Mouse (Mus musculus): Measurements from ENCODE around the gene Slc26a10. TPM values are rescaled to one million over a fixed set of nuclear protein-coding genes. Genes with fewer than 3 reads are reported as not detected.
"Not testable (repeated sequence)": the region's sequence is repeated elsewhere in the genome, so short reads cannot be mapped to it uniquely, and the experiment has no call there.

Gene Slc26a10
- polyA plus RNA-seq, 1 experiment from 2014 or later: 0.91 TPM

DNA sequence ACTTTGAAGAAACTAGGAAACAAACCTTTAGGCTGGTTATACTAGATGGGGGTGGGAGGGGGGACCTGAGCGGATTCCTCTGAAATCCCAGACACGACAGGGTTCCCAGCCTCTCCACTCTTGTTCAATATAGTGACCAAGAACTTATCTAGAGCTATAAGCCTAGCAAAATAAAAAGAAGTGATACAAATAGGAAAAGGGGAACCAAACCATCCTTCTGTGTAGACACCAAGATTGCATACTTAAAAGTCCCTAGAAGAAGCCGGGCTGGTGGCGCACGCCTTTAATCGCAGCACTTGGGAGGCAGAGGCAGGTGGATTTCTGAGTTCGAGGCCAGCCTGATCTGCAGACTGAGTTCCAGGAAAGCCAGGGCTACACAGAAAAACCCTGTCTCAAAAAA lies 27.1 kb downstream of the Slc26a10 start:
- Histone ChIP-seq H3K4me2 (no peak overlapping the region), H3K27me3 (no peaks in the 10 kb centered on the region), H3K9me3 (no peaks in the 10 kb centered on the region), H3K27ac (replicated peaks) (no peak overlapping the region), H3K4me3 (no peak overlapping the region), H3K4me1 (replicated peaks) (no peaks in the 10 kb centered on the region), H3K9ac (no peak overlapping the region), H3K36me3 (no peaks in the 10 kb centered on the region)
- 96% methylated on average over 7 of the region's 7 CpGs for WGBS
- ATAC-seq (ENCODE audit: low FRiP score, low read depth): no peak

DNA sequence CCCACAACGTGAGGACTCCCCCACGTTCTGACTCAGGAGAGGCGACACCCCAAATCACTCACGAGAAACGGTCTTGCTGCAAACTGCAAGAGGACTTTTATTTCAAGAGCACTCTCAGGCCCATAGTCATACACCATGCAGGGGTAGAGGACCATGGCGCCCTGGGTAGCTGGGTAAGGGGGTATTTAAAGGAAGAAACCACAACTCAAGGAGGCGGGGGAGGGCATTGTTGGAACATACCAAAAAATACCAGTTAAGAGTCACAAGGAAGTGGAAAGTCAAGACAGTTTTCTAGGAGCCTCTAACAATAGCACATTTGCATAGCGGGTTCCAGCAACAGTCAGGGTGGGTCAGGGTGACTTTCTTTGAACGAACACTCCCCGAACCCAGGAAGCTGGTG lies 27.9 kb downstream of the Slc26a10 start:
- WGBS: 89% methylated on average over 10 of the region's 10 CpGs
- not testable (repeated sequence) for H3K36me3 ChIP-seq; H3K27me3 ChIP-seq; H3K4me1 ChIP-seq (replicated peaks); H3K4me2 ChIP-seq; H3K9ac ChIP-seq; H3K9me3 ChIP-seq; ATAC-seq (ENCODE audit: low FRiP score, low read depth); H3K4me3 ChIP-seq; H3K27ac ChIP-seq (replicated peaks)

DNA sequence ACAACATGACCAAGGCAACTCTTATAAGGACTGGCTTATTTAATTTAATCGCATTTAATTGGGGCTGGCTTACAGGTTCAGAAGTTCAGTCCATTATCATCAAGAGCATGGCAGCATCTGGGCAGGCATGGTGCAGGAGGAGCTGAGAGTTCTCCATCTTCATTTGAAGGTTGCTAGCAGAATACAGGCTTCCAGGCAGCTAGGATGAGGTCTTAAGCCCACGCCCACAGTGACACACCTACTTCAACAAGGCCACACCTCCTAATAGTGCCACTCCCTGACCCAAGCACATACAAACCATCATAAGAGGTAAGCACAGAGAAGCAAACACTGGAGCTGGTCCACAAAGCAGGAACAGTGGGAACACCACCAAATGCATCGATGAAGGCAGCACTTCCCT lies 29.2 kb downstream of the Slc26a10 start:
- not testable (repeated sequence) for H3K9ac ChIP-seq; H3K9me3 ChIP-seq; H3K4me2 ChIP-seq; H3K36me3 ChIP-seq; H3K27ac ChIP-seq (replicated peaks); H3K27me3 ChIP-seq; H3K4me1 ChIP-seq (replicated peaks); ATAC-seq (ENCODE audit: low FRiP score, low read depth); H3K4me3 ChIP-seq
- WGBS: 91% methylated on average over 3 of the region's 3 CpGs

DNA sequence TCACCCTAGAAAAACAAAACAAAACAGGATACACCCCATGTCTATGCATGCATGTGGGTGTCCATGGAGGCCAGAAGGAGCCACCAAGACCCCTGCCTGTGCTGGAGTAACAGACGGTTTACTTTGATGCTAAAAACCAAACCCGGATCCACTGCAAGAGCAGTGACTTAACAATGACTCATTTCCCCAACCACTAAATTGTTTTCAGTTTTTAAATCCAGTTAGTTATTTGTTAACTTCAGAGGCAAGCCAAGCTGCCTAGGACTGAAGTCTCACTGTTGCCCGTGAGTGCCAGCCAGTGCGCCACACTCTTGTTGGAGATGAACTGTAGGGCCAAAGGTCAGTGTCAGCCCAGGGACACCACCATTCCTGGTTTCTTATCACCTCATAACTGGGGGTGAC lies 30.0 kb downstream of the Slc26a10 start:
- Histone ChIP-seq H3K9ac (no peak overlapping the region), H3K4me2 (no peak overlapping the region), H3K4me1 (replicated peaks) (no peaks in the 10 kb centered on the region), H3K27me3 (no peaks in the 10 kb centered on the region), H3K36me3 (no peaks in the 10 kb centered on the region), H3K27ac (replicated peaks) (no peak overlapping the region), H3K9me3 (no peaks in the 10 kb centered on the region), H3K4me3 (no peak overlapping the region)
- no peak for ATAC-seq (ENCODE audit: low FRiP score, low read depth)
- 89% methylated on average over 4 of the region's 4 CpGs for WGBS

DNA sequence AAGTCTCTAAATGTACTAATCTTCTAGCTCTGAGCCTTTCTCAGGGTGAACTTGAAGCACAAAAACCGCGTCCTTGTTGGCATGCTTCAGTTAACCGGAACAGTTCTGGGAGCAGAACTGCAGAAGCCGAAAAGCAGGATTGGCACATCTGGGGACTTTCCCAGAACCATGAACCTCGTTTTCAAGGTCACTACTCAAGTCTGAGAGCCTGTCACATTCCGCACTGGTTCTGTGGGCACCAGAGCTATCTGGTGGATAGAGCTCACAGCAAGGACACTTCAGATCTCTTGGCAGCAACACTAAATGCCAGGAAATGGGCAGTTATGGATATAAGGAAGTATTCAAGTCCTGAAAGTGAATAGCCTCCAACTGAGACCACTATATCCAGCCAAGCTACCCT lies 33.3 kb downstream of the Slc26a10 start:
- no peaks in the 10 kb centered on the region for H3K4me1 ChIP-seq (replicated peaks)
- H3K27ac ChIP-seq (replicated peaks): no peak overlapping the region
- H3K9me3 ChIP-seq: no peaks in the 10 kb centered on the region
- no peak overlapping the region for H3K4me2 ChIP-seq
- H3K9ac ChIP-seq: no peak overlapping the region
- WGBS: 77% methylated on average over 6 of the region's 6 CpGs
- no peak overlapping the region for H3K4me3 ChIP-seq
- no peaks in the 10 kb centered on the region for H3K36me3 ChIP-seq
- H3K27me3 ChIP-seq: no peaks in the 10 kb centered on the region
- no peak for ATAC-seq (ENCODE audit: low FRiP score, low read depth)

DNA sequence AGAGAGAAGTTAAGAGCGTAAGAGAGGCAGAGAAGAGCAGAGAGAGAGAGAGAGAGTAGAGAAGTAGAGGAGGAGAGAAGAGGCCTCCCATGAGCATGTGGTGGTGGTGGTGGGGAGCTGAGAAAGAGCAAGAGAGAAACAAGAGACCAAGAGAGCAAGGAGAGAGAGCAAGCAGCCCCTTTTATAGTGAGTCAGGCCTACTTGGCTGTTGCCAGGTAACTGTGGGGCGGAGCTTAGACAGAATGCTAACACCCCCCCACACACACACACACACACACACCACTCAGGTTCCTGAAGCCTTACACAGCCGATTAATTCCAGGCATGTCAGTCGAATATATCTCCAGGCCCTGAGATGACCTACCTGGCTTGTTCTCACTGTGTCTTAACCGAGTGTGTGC lies 35.1 kb downstream of the Slc26a10 start:
- no peak for ATAC-seq (ENCODE audit: low FRiP score, low read depth)
- 94% methylated on average over 5 of the region's 5 CpGs for WGBS

DNA sequence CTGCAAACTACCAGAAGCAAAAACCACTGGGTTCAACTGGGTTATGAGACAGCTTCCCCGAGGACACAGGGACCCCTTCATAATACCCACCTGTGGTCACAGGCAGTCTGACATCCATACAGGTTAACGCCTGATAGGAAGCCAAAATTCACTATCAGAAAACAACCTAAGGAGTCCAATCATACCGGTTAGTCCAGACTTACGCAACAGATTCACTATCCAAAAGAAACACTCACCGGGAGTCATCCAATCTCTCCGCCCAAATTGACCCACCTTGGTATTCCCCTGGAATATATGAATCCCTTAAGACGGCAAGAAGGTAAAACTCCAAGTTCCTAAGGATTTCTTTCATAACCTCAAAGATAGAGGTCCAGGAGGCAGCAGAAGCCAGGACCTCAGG lies 35.9 kb downstream of the Slc26a10 start:
- Histone ChIP-seq H3K36me3 (no peaks in the 10 kb centered on the region), H3K4me1 (replicated peaks) (no peaks in the 10 kb centered on the region), H3K9me3 (no peaks in the 10 kb centered on the region), H3K27ac (replicated peaks) (no peak overlapping the region), H3K27me3 (no peaks in the 10 kb centered on the region), H3K4me3 (no peak overlapping the region), H3K9ac (no peak overlapping the region), H3K4me2 (no peak overlapping the region)
- WGBS: 93% methylated on average over 7 of the region's 7 CpGs
- no peak for ATAC-seq (ENCODE audit: low FRiP score, low read depth)

More for the DNA sequence above, 35.1 kb downstream of the Slc26a10 start:
- Histone ChIP-seq H3K4me2 (no peak overlapping the region), H3K27ac (replicated peaks) (no peak overlapping the region), H3K4me1 (replicated peaks) (no peaks in the 10 kb centered on the region), H3K9ac (no peak overlapping the region), H3K4me3 (no peak overlapping the region), H3K36me3 (no peaks in the 10 kb centered on the region), H3K9me3 (no peaks in the 10 kb centered on the region), H3K27me3 (no peaks in the 10 kb centered on the region)

DNA sequence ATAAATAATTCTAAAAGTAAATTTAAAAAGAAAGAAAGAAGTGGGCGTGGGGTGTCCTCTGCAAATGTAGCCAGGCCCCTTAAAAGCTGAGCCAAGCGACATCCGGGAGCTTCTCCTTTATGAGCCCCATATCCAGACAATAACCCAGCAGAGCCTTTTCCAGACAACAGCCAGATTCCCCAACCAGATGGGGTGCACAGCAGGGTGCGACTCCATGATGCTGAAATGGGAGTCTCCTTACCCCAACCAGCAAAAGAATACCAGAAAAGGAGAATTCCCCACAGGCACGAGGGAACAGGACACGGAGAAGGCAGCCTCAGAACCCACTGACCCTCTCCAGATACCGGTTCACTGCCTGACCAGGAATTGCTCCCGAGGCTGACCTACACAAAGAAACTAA lies 37.2 kb downstream of the Slc26a10 start:
- no peaks in the 10 kb centered on the region for H3K27me3 ChIP-seq
- H3K36me3 ChIP-seq: no peaks in the 10 kb centered on the region
- no peak overlapping the region for H3K9ac ChIP-seq
- no peaks in the 10 kb centered on the region for H3K4me1 ChIP-seq (replicated peaks)
- H3K9me3 ChIP-seq: no peaks in the 10 kb centered on the region
- no peak for ATAC-seq (ENCODE audit: low FRiP score, low read depth)
- no peak overlapping the region for H3K27ac ChIP-seq (replicated peaks)
- H3K4me3 ChIP-seq: no peak overlapping the region
- 83% methylated on average over 8 of the region's 8 CpGs for WGBS
- H3K4me2 ChIP-seq: no peak overlapping the region

DNA sequence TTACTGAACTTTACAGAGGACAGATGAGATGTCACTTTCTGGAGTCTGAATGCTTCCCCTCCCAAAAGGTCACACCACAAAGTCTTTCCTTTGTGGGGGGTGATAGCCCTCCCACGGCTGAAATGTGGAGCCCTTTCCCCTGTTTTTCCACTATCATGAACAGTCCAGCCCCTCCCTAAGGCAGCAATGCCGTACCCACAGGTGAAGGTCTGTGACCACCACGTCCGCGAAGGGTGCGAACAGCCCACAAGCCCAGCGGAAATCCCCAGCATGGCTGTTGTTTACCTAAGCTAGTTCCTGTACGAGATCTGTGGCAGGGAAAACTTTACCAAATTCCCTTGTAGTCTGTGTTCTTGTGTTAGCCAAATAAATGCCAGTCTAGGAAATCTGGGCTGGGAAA lies 38.9 kb downstream of the Slc26a10 start:
- no peak overlapping the region for H3K4me2 ChIP-seq
- H3K9ac ChIP-seq: no peak overlapping the region
- no peak overlapping the region for H3K27ac ChIP-seq (replicated peaks)
- no peaks in the 10 kb centered on the region for H3K36me3 ChIP-seq
- no peak for ATAC-seq (ENCODE audit: low FRiP score, low read depth)
- no peaks in the 10 kb centered on the region for H3K9me3 ChIP-seq
- H3K4me3 ChIP-seq: no peak overlapping the region
- H3K27me3 ChIP-seq: no peaks in the 10 kb centered on the region
- 85% methylated on average over 8 of the region's 8 CpGs for WGBS
- no peaks in the 10 kb centered on the region for H3K4me1 ChIP-seq (replicated peaks)

DNA sequence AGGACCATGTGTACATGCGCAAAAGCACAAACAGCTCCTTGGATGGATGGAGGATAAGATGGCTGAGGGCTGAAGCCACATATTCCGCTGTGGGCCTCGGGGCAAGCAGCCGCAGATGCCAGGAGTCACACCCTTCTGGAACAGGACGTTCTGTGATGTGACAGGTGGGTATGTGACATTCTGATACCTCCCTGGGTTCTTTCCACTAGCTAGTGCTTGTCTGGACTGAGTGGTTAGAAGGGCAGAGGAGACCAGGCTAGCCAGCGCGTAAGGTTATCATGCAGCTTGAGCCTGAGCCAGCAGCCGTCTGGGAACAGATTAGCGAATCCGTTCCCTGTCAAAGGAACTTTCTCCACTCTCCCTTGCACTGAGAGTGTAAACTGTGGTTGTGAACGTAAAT lies 39.5 kb downstream of the Slc26a10 start:
- no peaks in the 10 kb centered on the region for H3K4me1 ChIP-seq (replicated peaks)
- no peaks in the 10 kb centered on the region for H3K27me3 ChIP-seq
- H3K36me3 ChIP-seq: no peaks in the 10 kb centered on the region
- WGBS: 92% methylated on average over 11 of the region's 11 CpGs
- H3K4me2 ChIP-seq: no peak overlapping the region
- H3K9me3 ChIP-seq: no peaks in the 10 kb centered on the region
- no peak overlapping the region for H3K27ac ChIP-seq (replicated peaks)
- no peak overlapping the region for H3K4me3 ChIP-seq
- no peak for ATAC-seq (ENCODE audit: low FRiP score, low read depth)
- no peak overlapping the region for H3K9ac ChIP-seq

DNA sequence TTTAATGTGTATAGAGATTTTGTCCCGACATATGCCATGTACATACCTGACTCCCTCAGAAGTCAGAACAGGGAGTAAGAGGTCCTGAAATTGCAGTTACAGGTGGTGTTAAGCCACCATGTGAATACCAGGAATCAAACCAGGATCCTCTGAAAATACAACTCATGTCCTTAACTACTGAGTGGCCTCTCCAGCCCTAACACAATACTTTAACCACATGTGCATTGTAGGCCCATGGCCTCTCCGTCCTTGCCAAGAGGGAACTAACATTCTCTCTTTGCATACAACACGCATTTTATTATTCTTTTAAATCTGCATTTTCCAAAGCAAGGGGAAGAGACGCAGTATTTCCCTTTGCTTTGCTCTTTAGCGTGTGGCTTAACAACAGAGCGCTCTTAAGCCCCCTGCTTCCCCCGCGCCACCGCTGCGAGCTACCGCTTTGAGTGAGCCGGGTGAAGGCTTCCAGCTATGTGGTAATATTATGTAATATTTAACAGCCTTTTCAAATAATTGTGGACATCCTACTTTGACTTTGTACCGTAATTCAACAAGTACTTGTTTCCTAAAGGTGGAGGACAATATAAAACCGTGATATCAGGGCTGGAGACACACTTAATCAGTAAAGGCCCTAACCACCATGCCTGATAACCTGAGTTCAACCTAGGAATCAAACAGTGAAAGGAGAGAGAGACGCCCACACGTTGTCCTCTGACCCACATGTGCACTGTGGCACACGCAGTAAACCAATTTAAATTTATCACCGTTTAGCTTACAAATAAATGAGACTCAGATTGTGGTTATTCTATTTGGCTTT lies 41.9 kb downstream of the Slc26a10 start:
- Histone ChIP-seq H3K4me2 (no peak overlapping the region), H3K4me3 (no peak overlapping the region), H3K9me3 (no peaks in the 10 kb centered on the region), H3K36me3 (no peaks in the 10 kb centered on the region), H3K27ac (replicated peaks) (no peak overlapping the region), H3K27me3 (no peaks in the 10 kb centered on the region), H3K9ac (no peak overlapping the region), H3K4me1 (replicated peaks) (no peaks in the 10 kb centered on the region)
- WGBS: 91% methylated on average over 18 of the region's 18 CpGs
- no peak for ATAC-seq (ENCODE audit: low FRiP score, low read depth)

DNA sequence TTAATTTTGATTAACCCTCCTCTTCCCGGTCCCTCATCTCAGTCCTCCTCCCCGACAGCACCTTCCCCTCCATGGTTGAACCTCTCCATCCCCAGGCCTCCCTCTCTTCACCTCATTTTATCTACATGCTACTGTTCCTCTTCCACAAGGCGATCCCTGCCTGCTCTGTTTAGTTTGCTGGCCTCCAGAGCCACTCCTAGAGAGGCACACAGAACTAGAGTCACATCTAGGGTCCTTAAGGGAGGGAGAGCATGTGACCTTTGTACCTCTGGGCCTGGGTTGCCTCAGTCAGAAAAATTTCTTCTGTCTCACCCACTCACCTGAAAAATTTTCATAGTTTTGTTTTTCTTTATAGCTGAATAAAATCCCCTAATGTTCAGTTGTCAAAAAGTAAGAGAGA lies 42.5 kb downstream of the Slc26a10 start:
- no peak overlapping the region for H3K27ac ChIP-seq (replicated peaks)
- no peaks in the 10 kb centered on the region for H3K4me1 ChIP-seq (replicated peaks)
- no peak overlapping the region for H3K9ac ChIP-seq
- no peaks in the 10 kb centered on the region for H3K27me3 ChIP-seq
- WGBS: 79% methylated on average over 3 of the region's 3 CpGs
- no peaks in the 10 kb centered on the region for H3K36me3 ChIP-seq
- H3K4me2 ChIP-seq: no peak overlapping the region
- no peak for ATAC-seq (ENCODE audit: low FRiP score, low read depth)
- no peaks in the 10 kb centered on the region for H3K9me3 ChIP-seq
- H3K4me3 ChIP-seq: no peak overlapping the region

DNA sequence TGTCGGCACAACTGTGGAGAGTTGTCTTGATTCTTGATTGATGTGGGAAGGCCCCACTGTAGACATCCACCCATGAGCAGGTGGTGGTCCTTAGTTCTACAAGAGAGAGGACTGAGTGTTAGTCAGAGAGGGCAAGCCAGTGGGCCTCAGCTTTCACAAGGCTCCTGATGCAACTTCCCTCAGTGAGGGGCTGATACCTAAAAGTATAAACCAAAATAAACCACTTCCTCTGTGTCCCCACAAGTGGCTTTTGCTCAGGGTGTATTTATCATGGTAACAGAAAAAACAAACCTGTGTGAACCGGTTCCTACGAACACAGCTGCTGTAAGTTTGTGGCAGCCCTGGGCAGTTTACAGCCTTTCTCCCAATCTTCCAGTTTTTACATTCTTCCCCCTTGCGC lies 43.9 kb downstream of the Slc26a10 start:
- no peaks in the 10 kb centered on the region for H3K4me1 ChIP-seq (replicated peaks)
- H3K9ac ChIP-seq: no peak overlapping the region
- H3K4me3 ChIP-seq: no peak overlapping the region
- WGBS: 88% methylated on average over 4 of the region's 4 CpGs
- H3K27ac ChIP-seq (replicated peaks): no peak overlapping the region
- no peaks in the 10 kb centered on the region for H3K27me3 ChIP-seq
- H3K4me2 ChIP-seq: no peak overlapping the region
- H3K9me3 ChIP-seq: no peaks in the 10 kb centered on the region
- no peaks in the 10 kb centered on the region for H3K36me3 ChIP-seq
- ATAC-seq (ENCODE audit: low FRiP score, low read depth): no peak
